Mouse (Mus musculus) adrenal gland, adult (tissue): Measurements from ENCODE around the gene Adamtsl3.

Experiments used
- DNase-seq, 2 experiments: peaks; one replicate each; pipeline ENCODE4 v3.0.0; 2022 to 2023; ENCODE audit warnings: low spot score in 1 of 2; ENCODE audit not compliant: inconsistent age in 2 of 2

Adamtsl3 gene

DNA sequence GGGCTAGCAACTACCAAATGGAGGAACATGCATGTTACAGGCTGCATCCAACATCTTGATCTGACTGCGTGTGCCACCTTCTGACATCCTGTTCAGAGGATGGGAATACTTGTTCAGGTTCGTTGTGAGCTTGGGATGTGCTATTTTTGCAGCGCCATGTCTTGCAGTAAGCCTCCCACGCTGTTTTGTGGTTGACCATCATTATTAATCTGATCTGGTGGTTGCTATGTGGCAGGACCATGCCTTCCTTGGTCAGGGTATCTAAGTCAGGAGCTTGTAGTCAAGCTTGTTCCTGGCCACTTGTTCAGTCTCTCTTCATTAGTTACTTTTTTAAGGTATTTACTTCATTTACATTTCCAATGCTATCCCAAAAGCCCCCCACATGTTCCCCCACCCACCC is 24.7 kb downstream of the Adamtsl3 start:
- no peak for DNase-seq

DNA sequence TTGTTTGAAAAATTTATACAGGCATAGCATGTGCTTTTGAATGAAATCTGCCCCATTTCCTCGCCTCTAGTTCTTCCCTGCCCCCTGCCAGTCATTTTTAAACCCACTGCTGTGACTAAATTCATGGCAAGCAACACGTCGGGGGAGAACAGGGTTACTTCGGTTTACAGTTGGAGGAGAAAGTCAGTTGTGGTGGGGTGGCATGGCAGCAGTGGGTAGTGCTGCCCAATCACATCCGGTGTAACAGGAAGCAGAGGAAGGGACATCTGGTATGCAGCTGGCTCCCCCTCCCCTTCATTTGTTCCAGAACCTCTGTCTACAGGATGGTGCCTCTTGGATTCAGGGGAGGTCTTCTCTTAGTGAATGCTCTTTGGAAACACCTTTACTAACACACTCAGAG is 25.6 kb downstream of the Adamtsl3 start:
- no peak for DNase-seq

DNA sequence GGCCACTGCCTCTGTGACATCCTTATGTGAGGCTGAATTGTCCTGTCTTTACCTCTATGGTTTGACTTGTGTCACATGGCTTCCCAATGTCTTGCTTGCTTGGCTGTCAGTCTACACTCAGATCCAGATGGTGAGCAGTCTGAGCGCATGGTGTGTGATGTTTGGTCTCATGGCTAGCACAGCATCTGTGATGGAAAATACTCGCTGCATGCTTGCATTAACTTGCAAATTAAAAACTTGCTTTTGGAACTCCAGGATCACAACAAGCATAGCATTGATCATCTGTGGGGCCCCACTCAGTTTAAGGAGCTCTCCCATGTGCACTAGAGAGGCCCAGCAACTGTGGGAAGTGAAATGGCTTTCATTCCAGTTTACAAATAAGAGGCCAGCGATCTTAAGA is 29.1 kb downstream of the Adamtsl3 start:
- DNase-seq: no peak

DNA sequence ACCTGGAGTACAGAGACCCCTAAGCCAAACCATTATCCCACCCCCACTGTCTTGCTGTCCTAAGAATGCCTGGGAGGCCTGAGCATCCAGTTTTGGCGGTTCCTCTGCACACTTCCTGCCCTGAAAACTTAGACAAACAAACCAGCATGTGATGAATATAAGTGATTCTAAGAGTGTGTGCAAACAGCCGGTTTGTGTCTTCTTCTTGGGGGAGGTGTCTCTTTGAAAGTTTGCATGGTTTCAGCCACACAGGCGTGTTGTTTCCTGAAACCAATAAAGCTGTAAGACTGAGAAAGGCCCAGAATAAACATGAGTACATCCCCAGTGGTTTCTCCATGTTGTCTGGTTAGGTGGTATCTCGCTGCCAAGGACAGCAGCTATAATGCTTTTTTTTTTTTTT is 30.6 kb downstream of the Adamtsl3 start:
- DNase-seq: no peak

DNA sequence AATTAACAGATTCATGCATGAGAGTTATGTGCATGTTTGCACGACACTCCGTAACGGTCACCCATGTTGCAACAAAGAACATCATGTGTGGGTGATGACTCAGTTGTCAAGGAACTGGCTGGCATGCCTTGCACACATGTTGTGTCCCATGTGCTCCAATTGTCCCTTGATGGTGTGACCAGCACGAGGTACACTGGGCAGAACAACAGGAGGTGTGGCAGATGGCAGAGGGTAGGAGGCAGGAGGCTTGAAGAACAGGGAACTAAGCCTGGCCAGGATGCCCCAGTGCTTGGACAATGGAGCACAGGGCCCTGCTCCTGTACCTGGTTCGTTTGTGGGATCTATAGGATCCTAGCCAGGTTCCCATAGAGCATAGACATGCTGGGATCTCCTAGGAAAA is 31.0 kb downstream of the Adamtsl3 start:
- no peak for DNase-seq

DNA sequence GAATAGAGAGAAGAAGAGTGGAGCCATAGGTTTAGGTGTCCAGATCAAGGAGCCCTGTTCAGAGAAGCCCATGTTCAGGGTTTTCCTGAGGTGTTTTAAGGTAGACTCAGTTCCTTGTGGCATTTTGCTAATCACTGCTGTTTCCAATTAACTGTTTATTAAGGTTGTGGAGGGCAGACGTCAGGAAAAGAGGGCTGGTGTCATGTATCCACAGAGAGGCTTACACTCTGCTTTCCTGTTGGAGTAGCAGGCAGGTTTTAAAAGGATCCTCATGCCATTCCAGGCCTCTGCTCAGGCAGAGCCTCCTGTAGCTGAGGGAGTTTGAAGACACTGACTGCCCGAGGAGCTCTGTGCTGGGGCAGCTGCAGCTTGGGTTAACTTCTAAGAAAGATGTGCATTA is 32.6 kb downstream of the Adamtsl3 start:
- no peak for DNase-seq

DNA sequence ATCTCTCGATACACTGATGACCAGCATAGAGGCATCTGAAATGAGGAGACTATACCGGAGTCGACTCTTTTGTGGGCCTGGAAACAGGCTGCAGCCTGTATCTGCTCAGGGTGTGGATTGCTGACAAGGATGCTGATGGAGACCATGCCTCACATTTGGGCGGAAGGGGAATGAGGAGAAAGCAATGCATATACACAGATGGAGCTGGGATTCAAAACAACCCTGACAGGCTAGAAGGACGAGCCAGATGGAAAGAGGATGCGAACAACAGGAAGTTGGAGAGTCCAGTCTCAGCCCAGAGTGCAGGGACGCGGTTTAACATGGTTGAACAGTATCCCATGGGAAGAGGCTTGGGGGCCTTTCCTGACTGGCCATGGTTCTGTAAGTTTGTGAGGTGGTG is 34.6 kb downstream of the Adamtsl3 start:
- DNase-seq: no peak

DNA sequence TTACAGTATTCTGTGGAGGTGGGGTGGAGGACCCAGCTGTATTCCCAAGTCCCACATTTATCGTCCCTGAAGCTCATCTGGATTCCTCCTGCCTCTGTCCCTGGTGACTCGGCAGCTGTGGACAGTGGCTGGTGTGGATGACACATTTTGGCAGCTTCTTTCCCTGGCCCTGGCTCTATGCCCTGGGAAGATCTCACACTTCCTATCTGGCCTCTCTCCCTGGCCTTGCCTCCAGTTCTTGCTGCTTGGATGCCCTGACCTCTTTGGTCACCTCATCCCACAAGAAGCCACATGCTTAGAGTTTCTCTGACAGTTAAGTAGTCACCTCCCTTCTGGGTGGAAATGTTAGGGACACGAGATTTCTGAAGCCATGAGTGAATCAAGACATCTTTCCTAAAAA is 35.9 kb downstream of the Adamtsl3 start:
- DNase-seq: peak; percentile 10 to 64

DNA sequence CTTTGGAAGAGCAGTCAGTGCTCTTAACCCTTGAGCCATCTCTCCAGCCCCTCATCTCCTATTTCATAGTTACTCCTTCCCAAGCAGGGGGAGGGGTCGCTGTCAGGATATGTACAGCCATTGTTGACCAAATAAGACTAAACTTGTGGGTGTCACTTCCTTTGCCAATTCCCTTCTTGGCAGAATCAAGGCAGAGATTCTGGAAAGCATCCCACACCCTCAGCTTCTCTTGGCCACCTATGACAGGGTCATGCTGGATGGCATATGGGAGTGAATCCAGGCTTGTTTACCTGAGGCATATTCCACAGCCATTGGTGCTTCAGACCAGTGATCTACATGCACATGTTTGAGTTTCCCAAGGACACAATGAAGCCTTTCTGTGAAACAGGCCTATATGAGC is 42.8 kb downstream of the Adamtsl3 start:
- DNase-seq: no peak

DNA sequence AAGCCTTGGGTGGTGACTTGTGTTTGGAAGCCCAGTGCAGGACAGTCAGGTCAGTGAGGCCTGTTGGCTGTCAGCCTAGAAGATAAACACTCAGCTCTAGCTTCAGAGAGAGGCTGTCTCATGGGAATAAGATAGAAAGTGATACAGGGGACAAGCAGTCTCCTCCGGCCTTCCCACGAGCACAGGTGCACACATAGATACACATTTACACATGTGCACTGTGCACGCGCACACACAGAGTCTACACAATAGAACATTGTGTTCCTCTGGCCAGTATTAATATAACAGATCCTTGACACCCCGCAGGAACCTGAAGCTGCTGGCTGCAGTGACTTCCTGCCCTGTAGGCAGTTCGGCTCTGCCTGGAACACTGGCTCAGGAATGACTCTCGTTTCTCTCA is 44.3 kb downstream of the Adamtsl3 start:
- DNase-seq: no peak

DNA sequence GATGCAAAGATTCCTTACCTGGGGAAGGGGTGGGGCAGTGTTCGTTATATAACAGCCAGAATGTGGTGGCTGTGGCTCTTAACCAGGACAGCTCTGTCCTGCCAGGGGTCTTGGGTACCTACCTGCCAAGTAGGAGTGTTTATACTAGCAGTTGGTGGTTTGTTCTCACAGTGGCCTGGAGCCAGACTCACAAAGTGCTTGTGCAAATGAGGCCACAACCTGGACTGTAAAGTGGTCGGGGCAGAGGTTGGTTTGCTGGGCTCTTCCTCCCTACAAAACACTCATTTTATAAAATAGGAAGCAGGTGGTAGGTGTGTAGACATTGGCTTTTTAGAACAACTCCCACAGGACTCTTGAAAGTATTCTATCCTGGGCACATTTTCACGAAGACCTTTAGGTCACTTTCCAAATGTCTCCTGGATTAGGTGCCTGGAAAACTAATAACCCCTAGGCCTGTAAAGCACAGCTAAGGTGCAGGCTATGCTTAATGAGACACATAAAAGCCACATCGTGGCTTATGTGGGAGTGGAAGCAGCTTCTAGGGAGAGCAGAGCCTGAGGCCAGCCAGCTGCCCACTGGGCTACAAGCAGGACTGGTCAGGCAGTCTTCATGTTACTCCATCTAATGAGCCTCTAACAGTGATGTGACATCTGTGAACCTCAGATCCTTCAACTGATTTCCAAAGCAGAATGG is 47.5 kb downstream of the Adamtsl3 start:
- no peak for DNase-seq

DNA sequence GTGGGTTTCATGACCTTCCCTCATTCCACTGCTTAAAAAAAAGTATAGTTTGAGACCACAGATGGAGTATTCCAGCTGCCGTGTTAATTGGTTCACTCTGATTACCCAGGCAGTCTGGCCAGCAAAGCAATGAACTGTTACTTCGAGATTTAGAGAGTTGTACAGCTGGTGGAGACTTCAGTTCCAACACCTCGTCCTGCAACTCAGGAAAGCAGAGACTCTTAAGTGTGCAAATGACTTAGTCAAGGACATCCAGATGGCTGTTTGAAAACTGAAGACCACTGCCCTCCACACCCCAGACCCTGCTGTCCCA is 48.0 kb downstream of the Adamtsl3 start:
- DNase-seq: no peak

DNA sequence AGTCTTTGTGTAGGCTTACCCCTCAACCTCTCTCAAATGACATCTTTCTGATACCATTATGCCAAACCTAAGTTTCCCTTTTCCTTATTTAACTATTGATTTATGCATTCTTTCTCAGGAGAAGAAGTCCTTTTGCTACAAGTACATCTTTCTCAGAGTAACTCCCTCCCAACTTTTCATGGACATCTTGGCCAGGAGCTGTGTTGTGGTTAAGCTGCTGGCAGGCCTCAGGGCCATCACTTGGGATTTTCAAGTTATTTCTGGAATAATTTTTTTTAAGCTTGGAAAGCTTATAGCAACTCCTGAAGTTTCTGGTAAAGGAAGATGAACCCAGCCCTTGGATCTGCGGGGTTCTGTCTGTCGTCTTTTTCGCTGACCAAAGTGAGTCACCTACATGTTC is 51.6 kb downstream of the Adamtsl3 start:
- DNase-seq: no peak

DNA sequence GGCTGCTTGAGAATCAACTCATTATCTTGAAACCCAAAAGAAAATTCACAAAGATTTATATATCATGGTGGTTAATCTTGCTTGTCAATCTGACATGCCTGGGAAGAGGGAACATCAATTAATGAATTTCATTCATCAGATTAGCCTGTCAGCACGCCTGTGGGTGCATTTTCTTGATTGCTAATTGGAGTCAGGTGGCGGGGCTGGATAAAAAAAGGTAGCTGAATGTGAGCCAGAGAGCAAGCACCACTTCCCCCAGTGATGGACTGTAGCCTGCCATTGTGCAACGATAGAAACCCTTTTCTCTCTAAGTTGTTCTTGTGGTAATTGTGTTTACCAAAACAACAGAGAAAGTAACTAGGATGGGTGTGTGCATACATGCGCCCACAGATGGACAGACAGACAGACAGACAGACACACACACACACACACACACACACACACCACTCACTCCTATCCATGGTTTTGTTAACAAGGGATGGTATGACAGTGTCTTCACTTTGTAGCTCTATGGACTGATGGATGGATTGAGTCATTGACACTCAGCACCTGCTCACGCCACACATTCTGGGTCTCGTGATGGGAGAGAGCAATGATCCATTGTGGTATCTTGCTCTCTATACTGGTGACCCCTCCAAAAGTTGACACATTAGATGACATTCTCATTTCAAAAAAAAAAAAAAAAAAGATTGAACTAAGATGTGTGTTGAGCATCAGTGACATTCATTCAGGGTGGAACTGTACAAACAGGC is 59.1 kb downstream of the Adamtsl3 start:
- no peak for DNase-seq

DNA sequence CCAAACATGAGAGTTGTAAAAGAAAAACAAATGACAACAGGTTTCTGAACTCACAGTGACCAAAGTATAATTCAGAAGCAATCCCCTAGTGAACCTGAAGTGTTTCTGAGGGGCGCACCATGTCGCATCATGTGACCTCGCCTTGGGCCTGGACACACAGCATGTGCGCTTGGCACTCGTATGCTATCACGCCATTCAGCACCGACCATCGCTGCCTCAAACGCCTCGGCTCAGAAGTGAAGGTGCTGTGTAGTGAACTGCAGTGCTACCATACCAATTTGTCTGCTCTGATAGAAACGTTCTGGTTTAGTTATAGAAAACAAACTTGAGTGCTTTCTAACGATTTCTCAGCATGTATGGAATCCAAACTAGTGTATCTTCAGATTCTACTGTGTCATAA is 59.7 kb downstream of the Adamtsl3 start:
- DNase-seq: no peak

DNA sequence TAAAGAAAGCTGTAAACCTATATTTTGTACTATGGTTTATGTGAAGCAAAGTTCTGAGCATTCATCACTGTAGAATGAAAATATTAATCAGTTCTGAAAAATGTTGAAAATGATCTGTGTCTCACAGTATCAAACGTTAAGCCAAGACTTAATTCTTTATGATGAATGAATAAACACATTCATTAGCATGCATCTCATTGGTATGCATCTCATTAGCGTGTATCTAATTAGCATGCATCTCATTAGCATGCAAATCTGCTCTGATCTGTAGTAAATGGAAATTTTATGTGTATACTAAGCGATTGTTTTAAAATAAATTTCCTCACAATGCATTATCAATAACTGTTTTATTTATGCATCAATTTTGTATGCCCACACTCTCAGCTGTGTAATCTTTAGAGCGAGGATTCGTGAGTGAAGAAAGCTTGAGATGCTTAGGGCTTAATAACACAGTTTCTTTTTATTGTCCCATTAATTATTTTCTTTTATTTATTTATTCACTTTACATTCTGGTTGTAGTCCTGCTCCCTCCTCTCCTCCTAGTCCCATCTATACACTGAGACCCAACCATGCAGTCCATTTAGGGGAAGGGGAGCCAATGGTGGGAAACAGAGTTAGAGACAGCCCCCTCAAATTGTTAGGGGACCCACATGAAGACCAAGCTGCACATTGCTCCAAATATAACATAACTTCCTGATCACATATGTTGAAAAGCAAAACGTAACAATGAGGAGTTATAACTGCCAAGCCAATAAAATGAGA is 60.4 kb downstream of the Adamtsl3 start:
- no peak for DNase-seq

DNA sequence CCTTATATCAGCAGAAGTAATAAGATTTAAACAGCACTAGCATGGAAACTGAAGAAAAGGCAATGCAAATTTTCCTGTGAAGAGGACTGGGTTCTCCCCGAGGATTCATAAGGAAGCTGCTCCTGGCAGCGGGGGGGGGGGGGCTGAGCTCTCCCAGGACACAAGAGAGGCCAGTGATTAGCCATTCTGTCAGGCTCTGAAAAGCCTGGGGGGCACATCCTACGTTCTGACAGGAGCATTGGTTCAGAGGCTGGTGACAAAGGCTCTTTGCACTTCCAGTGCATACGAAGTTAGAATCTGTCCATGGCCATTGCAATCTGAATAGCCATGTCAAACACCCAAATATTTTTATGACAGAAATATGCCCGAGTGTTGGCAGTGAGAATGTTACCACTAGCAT is 61.4 kb downstream of the Adamtsl3 start:
- no peak for DNase-seq

DNA sequence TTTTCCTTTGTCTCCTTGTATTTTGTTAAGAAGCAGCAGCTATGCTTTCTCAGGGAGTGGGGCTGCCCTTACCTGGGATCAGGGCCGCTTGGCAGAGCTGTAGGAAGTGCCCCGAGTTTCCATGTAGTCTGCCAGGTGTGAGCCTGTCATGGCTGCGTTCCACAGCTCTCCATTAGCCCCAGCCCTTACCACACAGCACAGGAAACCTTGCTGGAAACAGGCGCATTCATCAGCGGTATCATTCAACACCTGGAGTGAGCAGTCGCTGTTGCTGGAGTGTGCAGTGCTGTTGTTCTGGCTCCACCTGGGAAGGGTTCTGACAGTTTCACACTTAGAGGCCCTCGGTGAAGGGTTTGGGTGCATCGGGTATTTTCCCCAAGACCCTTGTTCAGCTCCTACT is 62.1 kb downstream of the Adamtsl3 start:
- DNase-seq: no peak

DNA sequence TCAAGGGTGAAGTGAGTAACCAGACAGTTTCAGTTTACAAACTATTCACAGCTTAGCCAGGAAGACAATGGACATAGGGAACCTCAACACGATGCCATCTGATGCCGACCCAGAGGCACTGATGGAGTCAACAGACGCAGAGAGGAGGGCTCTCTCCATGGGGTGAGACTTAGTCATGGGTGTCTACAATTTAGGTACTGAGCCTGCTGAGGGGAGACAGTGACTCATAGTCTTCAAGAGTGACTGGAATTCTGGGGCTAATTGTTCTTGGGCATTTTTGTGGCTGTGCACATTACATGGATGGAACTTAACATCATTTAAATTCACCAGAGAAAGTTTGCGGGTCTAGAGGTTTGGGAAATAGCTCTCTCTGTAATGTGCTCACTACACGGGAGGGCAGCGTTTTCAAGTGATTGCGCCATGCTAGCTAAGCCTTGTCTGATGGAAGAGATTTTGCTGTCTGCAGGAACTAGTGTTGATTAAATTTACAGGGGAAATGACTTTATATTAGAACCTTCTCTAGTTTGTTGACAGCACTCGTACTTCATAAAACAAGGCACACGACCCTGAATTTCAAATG is 70.1 kb downstream of the Adamtsl3 start:
- DNase-seq: no peak

DNA sequence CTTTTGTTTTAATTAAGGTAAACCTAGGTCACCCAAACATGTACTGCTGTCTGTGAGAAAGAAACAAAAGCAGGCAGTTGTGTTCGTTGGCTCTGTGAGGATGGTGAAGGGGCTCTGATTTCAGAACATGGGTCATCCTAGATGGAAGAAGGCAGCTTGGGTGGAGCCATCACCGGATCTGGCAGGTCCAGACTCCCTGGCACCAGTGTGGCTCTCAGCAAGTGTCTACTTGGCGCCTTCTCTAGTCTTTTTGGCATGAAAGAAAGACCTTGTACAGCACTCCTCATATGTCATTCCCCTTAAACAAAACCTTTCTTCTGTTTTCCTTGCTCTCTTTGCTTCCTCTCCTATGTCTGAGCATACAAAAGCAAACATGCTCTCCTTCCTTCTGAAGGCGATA is 75.5 kb downstream of the Adamtsl3 start:
- DNase-seq: no peak

DNA sequence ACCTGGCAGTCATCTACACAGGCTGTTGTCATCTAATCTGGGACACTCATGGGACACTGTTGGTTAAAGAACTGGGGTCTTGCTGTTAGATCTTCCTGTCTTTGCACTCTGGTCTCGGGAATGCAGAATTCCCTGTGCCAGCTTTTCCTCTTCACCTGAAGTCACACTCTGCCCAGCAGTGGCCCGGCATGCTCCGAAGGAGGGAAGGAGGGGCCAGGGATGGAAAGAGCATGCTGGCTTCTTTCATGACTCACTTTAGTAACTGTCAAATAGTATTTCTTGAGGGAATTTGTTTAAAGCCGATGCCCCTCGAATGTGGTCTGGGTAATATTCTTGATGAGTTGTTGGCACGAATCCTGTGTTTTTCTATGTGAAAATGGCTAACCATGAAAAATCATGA is 81.2 kb downstream of the Adamtsl3 start:
- DNase-seq: no peak

DNA sequence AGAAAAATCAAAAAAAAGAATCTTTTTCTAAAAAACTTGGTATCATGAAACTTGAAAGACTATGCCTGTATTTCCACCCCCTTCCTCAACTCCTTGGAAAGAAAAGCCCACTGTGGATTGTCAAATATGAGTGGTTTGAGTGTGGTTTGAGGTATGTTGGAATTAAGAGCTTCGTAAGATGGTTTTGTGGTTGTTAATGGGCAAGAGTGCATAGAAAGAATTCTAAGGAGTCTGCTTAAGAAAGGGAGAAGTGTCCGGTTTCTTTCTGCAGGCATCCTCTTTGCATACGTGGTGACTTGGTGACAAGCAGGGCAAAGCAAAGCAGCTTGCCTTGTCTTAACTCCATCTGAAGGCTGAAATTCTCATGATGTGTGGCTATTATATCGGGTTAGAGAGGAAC is 81.6 kb downstream of the Adamtsl3 start:
- no peak for DNase-seq
